Mouse (Mus musculus): ENCODE results near the gene Bloc1s3. TPM values are rescaled to one million over a fixed set of nuclear protein-coding genes. Genes with fewer than 3 reads are reported as not detected.

Gene Bloc1s3
- polyA plus RNA-seq, 1 experiment from 2014 or later = 3.2 TPM

GRCm38 (mm10) chr7:19524420-19525104, 16.4 kb upstream of the Bloc1s3 start:
- DNase-seq (ENCODE audit: low spot score) = no peak
- ATAC-seq (ENCODE audit: low FRiP score, low TSS enrichment) = no peak
- H3K4me3 ChIP-seq (ENCODE audit: low read depth, low read length) = peak overlapping the region; percentile 39
- H3K36me3 ChIP-seq (ENCODE audit: control insufficient read depth, insufficient read depth, low read length) = no peaks in the 10 kb centered on the region
- peaks cover 10% of the 10 kb centered on the region for H3K4me1 ChIP-seq (replicated peaks; ENCODE audit: control insufficient read depth, insufficient read depth)
- TF ChIP-seq EP300 (optimal IDR thresholded peaks at IDR 0.05) = no peak
- no peak for TF ChIP-seq CTCF (IDR thresholded peaks at IDR 0.05; ENCODE audit: low read depth)
- H3K27me3 ChIP-seq (ENCODE audit: control insufficient read depth, insufficient read depth, low read length) = peaks cover 22% of the 10 kb centered on the region; the same call in 1 of the 2 replicates
- H3K4me2 ChIP-seq (replicated peaks; ENCODE audit: low read depth) = peak overlapping the region; percentile 55
- H3K9me3 ChIP-seq (ENCODE audit: control insufficient read depth, low read length) = no peaks in the 10 kb centered on the region
- 14% methylated on average over 24 of the region's 24 CpGs for WGBS
- H3K27ac ChIP-seq (replicated peaks) = peak overlapping the region; percentile 9
- H3K9ac ChIP-seq (ENCODE audit: low read length) = peak overlapping the region; percentile 18; the same call in 1 of the 2 replicates

DNA sequence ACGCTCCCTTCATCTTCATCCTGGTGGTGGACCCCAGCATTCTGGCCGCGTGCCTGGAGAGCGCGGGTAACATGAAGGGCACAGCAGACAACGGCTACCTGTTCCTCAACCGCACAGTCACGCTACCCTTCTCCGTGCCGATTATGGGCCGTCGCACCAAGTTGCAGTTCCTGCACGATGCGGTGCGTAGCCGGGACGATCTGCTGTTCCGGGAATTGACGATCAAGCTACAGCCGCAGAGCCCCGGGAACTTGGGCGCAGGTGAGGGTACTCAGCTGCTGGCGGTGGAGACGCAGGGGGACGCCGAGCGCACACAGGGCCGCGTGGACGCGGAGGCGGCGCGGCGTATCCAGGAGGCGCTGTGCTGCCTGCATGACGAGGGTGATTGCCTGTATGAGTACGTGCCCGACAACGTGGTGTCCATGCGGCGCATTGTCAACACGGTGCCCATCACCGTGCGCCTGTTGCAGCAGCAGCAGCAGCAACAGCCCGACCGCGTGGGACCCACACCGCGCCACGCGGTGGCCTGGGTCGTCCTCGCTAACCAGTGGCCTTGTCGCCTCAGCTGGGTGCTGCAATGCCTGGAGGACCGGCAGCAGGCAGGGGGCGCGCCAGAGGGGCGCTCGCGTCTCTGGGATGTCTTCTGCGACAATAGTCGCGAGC, 15.7 kb upstream of the Bloc1s3 start:
- Histone ChIP-seq H3K4me3 (ENCODE audit: low read depth, low read length) (peak overlapping the region; percentile 39), H3K4me1 (replicated peaks; ENCODE audit: control insufficient read depth, insufficient read depth) (peaks cover 10% of the 10 kb centered on the region), H3K9me3 (ENCODE audit: control insufficient read depth, low read length) (no peaks in the 10 kb centered on the region), H3K36me3 (ENCODE audit: control insufficient read depth, insufficient read depth, low read length) (no peaks in the 10 kb centered on the region), H3K27ac (replicated peaks) (no peak overlapping the region), H3K4me2 (replicated peaks; ENCODE audit: low read depth) (peak overlapping the region; percentile 55), H3K9ac (ENCODE audit: low read length) (no peak overlapping the region; the same call in 1 of the 2 replicates), H3K27me3 (ENCODE audit: control insufficient read depth, insufficient read depth, low read length) (peaks cover 26% of the 10 kb centered on the region; the same call in 1 of the 2 replicates)
- TF ChIP-seq EP300 (optimal IDR thresholded peaks at IDR 0.05) (no peak), CTCF (IDR thresholded peaks at IDR 0.05; ENCODE audit: low read depth) (peak; percentile 69)
- peak; percentile 71 for DNase-seq (ENCODE audit: low spot score)
- 0 out of 2 replicates have a peak, but pooled peaks have one; percentile 13 for ATAC-seq (ENCODE audit: low FRiP score, low TSS enrichment)
- 1% methylated on average over 64 of the region's 64 CpGs for WGBS

DNA sequence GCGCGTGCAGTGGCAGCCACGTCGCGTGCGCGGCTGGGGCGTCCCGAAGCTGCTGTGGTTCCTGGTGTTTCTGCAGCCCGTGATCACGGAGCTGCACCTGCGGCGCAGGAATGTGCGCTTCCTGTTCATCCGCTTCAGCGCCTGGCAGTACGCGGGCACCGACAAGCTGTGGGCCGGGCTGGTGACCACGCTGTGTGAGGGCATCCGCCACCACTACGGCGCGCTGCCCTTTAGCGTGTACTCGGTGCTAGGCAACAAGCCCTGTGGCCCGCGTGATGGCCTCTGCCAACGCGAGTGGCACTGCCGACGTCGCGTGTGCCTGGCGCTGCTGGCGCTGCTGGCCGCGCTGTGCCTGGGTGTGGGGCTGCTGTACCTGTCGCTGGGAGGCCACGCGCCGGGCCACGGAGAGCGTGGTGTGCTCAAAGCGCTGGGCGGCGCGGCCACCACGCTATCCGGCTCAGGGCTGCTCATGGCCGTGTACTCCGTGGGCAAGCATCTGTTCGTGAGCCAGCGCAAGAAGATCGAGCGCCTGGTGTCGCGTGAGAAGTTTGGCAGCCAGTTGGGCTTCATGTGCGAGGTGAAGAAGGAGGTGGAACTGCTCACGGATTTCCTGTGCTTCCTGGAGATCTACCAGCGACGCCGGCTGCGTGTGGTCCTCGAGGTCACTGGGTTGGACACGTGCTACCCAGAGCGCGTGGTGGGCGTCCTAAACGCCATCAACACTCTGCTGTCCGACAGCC, 15.0 kb upstream of the Bloc1s3 start:
- Histone ChIP-seq H3K9ac (ENCODE audit: low read length) (no peak overlapping the region; the same call in 1 of the 2 replicates), H3K27ac (replicated peaks) (no peak overlapping the region), H3K9me3 (ENCODE audit: control insufficient read depth, low read length) (no peaks in the 10 kb centered on the region), H3K4me3 (ENCODE audit: low read depth, low read length) (peak overlapping the region; percentile 39), H3K36me3 (ENCODE audit: control insufficient read depth, insufficient read depth, low read length) (no peaks in the 10 kb centered on the region), H3K27me3 (ENCODE audit: control insufficient read depth, insufficient read depth, low read length) (peaks cover 28% of the 10 kb centered on the region; the same call in 1 of the 2 replicates), H3K4me2 (replicated peaks; ENCODE audit: low read depth) (peak overlapping the region; percentile 55), H3K4me1 (replicated peaks; ENCODE audit: control insufficient read depth, insufficient read depth) (peaks cover 10% of the 10 kb centered on the region)
- TF ChIP-seq EP300 (optimal IDR thresholded peaks at IDR 0.05) (no peak), CTCF (IDR thresholded peaks at IDR 0.05; ENCODE audit: low read depth) (no peak)
- 7% methylated on average over 72 of the region's 72 CpGs for WGBS
- peak; percentile 37 for DNase-seq (ENCODE audit: low spot score)
- ATAC-seq (ENCODE audit: low FRiP score, low TSS enrichment) = 0 out of 2 replicates have a peak, but pooled peaks have one; percentile 25

DNA sequence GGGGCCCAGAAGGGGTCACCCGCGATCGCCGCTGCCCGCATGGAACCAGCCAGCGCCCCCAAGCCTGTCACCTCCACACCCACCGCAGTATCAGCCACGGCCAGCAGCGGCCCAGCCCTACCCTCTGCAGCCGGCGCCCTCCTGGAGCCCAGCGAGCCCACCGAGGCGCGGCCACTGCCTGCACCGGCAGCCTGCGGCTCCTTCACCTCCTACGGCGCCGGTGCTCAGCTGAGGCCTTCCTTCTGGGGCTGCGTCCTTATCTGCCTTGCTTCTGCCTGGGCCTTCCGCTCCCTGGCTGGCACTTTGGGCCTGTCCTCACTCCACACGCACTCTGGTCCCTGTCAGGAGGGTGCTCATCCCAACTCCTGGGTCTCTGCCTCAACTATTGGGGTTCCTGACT, 11.9 kb upstream of the Bloc1s3 start:
- H3K9ac ChIP-seq (ENCODE audit: low read length) = peak overlapping the region; percentile 4; the same call in 1 of the 2 replicates
- ATAC-seq (ENCODE audit: low FRiP score, low TSS enrichment) = no peak
- no peak overlapping the region; the same call in 1 of the 2 replicates for H3K4me3 ChIP-seq (ENCODE audit: low read depth, low read length)

DNA sequence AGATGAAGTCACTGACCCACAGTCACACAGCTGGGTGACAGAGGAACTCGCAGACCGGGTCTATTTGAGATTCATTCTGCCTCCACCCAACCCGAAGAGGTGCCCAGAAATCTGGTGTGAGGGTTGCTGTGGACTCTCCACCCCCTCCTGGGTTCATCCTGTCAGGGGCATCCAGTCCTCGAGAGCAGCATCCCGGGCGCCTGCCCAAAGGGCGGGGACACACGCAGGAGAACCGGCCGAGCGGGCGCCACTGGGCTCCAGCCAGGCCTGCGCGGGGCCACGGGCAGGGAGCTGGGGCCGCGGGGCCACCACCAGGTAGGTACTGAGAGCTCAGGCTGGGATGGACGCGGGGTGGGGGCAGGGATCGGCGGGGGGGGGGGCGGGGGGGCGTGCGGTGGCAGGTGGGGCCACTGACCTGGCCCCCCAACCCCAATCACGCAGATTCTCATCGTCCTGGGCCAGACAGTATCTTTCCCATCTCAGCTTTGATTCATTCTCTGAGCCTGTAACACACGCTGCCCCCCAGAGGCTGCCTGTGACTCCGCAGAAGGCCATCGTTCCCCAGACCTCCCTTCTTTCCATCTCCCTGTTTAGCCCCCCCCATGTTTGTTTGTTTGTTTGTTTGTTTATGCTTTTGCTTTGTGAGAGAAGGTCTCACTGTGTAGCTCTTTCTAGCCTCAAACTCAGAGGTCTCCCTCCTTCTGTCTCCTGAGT, 9.6 kb upstream of the Bloc1s3 start, which contains the start of gene Nkpd1:
Nkpd1 (plus strand) TSS at position 187 of the 714 bp plus-strand sequence.
- Histone ChIP-seq H3K27ac (replicated peaks) (peak within 1 kb of the TSS; percentile 35; the same call in 1 of the 2 replicates), H3K27me3 (ENCODE audit: control insufficient read depth, insufficient read depth, low read length) (peaks cover 16% of the 10 kb centered on the region; the same call in 1 of the 2 replicates), H3K9me3 (ENCODE audit: control insufficient read depth, low read length) (no peaks in the 10 kb centered on the region), H3K4me1 (replicated peaks; ENCODE audit: control insufficient read depth, insufficient read depth) (no peaks in the 10 kb centered on the region; the same call in none of the 2 replicates), H3K4me2 (replicated peaks; ENCODE audit: low read depth) (peak within 1 kb of the TSS; percentile 44), H3K36me3 (ENCODE audit: control insufficient read depth, insufficient read depth, low read length) (no peaks in the 10 kb centered on the region), H3K9ac (ENCODE audit: low read length) (peak within 1 kb of the TSS; percentile 41), H3K4me3 (ENCODE audit: low read depth, low read length) (0 out of 2 replicates have a peak within 1 kb of the TSS, but pooled peaks have one; percentile 10)
- TF ChIP-seq EP300 (optimal IDR thresholded peaks at IDR 0.05) = no peak
- TF ChIP-seq CTCF (IDR thresholded peaks at IDR 0.05; ENCODE audit: low read depth) = peak; percentile 64
- DNase-seq (ENCODE audit: low spot score) (peak; percentile 61), ATAC-seq (ENCODE audit: low FRiP score, low TSS enrichment) (peak; percentile 38; the same call in 1 of the 2 replicates)
- WGBS = 3% methylated on average over 19 of the region's 29 CpGs

More for the DNA sequence above, 11.9 kb upstream of the Bloc1s3 start:
- Histone ChIP-seq H3K4me1 (replicated peaks; ENCODE audit: control insufficient read depth, insufficient read depth) (peaks cover 10% of the 10 kb centered on the region), H3K27me3 (ENCODE audit: control insufficient read depth, insufficient read depth, low read length) (peaks cover 28% of the 10 kb centered on the region; the same call in 1 of the 2 replicates), H3K27ac (replicated peaks) (no peak overlapping the region), H3K9me3 (ENCODE audit: control insufficient read depth, low read length) (no peaks in the 10 kb centered on the region), H3K36me3 (ENCODE audit: control insufficient read depth, insufficient read depth, low read length) (no peaks in the 10 kb centered on the region), H3K4me2 (replicated peaks; ENCODE audit: low read depth) (peak overlapping the region; percentile 4; the same call in 1 of the 2 replicates)
- TF ChIP-seq CTCF (IDR thresholded peaks at IDR 0.05; ENCODE audit: low read depth) (no peak), EP300 (optimal IDR thresholded peaks at IDR 0.05) (no peak)
- DNase-seq (ENCODE audit: low spot score) = no peak
- WGBS = 11% methylated on average over 23 of the region's 23 CpGs

Data from stomach, postnatal 0 days (tissue).